8 mouse cellular contexts compared by ENCODE assay signal in the genomic region with DNA sequence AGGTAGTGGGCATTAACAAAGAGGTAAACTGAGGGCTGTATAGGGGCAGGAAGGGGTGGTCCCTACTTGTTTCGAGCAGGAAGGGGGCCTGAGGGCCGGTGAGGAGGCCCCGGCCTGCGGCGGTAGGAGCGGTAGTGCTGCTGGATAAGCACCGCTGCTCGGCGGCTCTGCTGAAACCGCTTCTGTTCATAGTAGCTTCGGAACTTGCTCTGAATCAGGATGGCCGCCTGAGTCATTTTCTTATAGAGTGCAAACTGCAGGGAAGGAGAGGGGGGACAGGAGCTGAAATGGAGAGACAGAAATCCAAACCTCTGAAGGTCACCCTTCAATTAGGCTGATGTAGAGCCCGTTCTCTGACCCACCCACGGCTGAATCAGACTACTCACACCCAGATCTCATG. TPM values are rescaled to one million over a fixed set of nuclear protein-coding genes. Genes with fewer than 3 reads are reported as not detected.
DNase-seq lines count a peak whose midpoint lies in the region; ATAC-seq lines count a peak whose summit lies in the region.

No protein-coding gene starts in this region.

- no peak for ATAC-seq in neural tube, embryonic 15.5 days (ENCODE audit: low FRiP score)

- WGBS in neural tube, embryonic 15.5 days: 36% methylated on average over 14 of the region's 14 CpGs

- no peaks in the 10 kb centered on the region for H3K27me3 ChIP-seq in neural tube, embryonic 15.5 days (replicated peaks)

- peak overlapping the region; percentile 67 for H3K4me3 ChIP-seq in neural tube, embryonic 15.5 days (replicated peaks)

- peaks cover 33% of the 10 kb centered on the region for H3K36me3 ChIP-seq in neural tube, embryonic 15.5 days

- DNase-seq in cerebellum, postnatal 25 days: peak; percentile 47 to 51
- DNase-seq in cerebellum, adult 8-10 months: no peak
- DNase-seq in thymus, postnatal 4 days: peak; percentile 36
- DNase-seq in thymus, postnatal 25 days: no peak
- peak; percentile 49 for DNase-seq in kidney, postnatal 10 days
- no peak for DNase-seq in thymus, adult 18-20 months
- DNase-seq in spleen, postnatal 10 days (ENCODE audit: low spot score in 2 of 2): no peak

- peak overlapping the region; percentile 99 for H3K27ac ChIP-seq in neural tube, embryonic 15.5 days (replicated peaks)

- peaks cover 43% of the 10 kb centered on the region for H3K4me1 ChIP-seq in neural tube, embryonic 15.5 days

- no peaks in the 10 kb centered on the region for H3K9me3 ChIP-seq in neural tube, embryonic 15.5 days (replicated peaks)

- H3K4me2 ChIP-seq in neural tube, embryonic 15.5 days: peak overlapping the region; percentile 81

- H3K9ac ChIP-seq in neural tube, embryonic 15.5 days (replicated peaks): peak overlapping the region; percentile 70

RNA-seq across cellular contexts. Expression of a gene that starts 1.3 kb away (rescaled TPM):
- 159 and 165 TPM in 2 replicates for polyA plus RNA-seq in neural tube, embryonic 15.5 days (2015; fragmentation: Nextera tagmentation; extraction: Ambion mirVana)

RNA-seq across cellular contexts. Expression of a gene that starts 13.5 kb away (rescaled TPM):
- polyA plus RNA-seq in neural tube, embryonic 15.5 days (2015; fragmentation: Nextera tagmentation; extraction: Ambion mirVana): 12.6 and 17.5 TPM in 2 replicates

RNA-seq across cellular contexts. Expression of a gene that starts 16.0 kb away (rescaled TPM):
- polyA plus RNA-seq in neural tube, embryonic 15.5 days (2015; fragmentation: Nextera tagmentation; extraction: Ambion mirVana): 679 and 994 TPM in 2 replicates

RNA-seq across cellular contexts. Expression of a gene that starts 17.4 kb away (rescaled TPM):
- polyA plus RNA-seq in neural tube, embryonic 15.5 days (2015; fragmentation: Nextera tagmentation; extraction: Ambion mirVana): 25.6 and 29.0 TPM in 2 replicates

RNA-seq across cellular contexts. Expression of a gene that starts 23.2 kb away (rescaled TPM):
- 169 and 174 TPM in 2 replicates for polyA plus RNA-seq in neural tube, embryonic 15.5 days (2015; fragmentation: Nextera tagmentation; extraction: Ambion mirVana)

Comparison
In these comparisons a context has a peak if more than half of its experiments do, and no peak if none do; other contexts are left out.
1. DNase-seq: peak in cerebellum, postnatal 25 days (2 of 2), thymus, postnatal 4 days (single experiment) and kidney, postnatal 10 days (single experiment); none in cerebellum, adult 8-10 months (single experiment), thymus, postnatal 25 days (single experiment), thymus, adult 18-20 months (0 of 2) and spleen, postnatal 10 days (0 of 2).